Mouse (Mus musculus): Measurements from ENCODE around the gene Hist1h4b. TPM values are rescaled to one million over a fixed set of nuclear protein-coding genes. Genes with fewer than 3 reads are reported as not detected.
"Not testable (repeated sequence)": the region's sequence is repeated elsewhere in the genome, so short reads cannot be mapped to it uniquely, and the experiment has no call there.

Gene Hist1h4b
- total RNA-seq, 2 experiments from 2014 or later, result 115 to 122 TPM

- no peak for DNase-seq
Observed at GRCm38 (mm10) chr13:23757211-23757773, 479 bp downstream of the Hist1h4b start.

GRCm38 (mm10) chr13:23757921-23758320 is 1.1 kb downstream of the Hist1h4b start:
- no peak for DNase-seq

DNA sequence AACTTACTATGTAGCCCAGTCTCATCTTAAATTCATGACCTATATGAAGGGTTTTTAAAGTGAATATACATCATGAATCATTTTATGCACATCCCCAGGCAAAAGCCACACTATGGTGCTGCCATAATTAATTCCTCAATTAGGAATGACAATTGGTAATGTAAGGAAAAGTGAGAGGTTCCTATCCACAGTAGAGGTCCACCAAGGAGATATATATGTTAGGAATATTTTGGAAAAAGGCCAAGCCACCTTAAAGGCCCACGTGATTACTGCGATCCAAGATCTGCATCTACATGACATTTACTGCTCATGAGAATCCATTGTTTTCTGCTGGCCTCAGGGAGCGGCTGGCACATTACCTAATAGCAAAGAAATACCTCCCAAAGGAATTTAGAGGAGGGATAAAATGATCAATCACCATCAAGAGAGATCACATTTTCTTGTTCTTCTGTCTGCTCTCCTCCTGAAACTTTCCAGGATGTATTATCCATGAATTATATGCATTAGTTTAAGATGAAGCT is 2.5 kb downstream of the Hist1h4b start:
- DNase-seq, result no peak

DNA sequence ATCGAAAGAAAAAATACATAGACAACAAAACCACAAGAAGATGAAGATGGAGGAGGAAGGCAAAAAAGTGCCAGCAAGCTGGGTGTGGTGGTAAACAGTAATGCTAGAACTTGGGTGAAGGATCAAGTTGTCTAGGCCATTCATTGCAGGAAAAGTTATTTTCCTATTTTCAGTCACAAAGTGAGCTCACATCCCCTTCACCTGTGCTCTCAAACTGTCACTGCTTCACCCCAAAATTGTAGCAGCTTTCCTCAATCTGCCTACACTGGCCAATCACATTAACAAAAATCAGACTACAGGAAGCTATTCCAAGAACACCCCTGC is 3.1 kb downstream of the Hist1h4b start:
- DNase-seq, result no peak

DNA sequence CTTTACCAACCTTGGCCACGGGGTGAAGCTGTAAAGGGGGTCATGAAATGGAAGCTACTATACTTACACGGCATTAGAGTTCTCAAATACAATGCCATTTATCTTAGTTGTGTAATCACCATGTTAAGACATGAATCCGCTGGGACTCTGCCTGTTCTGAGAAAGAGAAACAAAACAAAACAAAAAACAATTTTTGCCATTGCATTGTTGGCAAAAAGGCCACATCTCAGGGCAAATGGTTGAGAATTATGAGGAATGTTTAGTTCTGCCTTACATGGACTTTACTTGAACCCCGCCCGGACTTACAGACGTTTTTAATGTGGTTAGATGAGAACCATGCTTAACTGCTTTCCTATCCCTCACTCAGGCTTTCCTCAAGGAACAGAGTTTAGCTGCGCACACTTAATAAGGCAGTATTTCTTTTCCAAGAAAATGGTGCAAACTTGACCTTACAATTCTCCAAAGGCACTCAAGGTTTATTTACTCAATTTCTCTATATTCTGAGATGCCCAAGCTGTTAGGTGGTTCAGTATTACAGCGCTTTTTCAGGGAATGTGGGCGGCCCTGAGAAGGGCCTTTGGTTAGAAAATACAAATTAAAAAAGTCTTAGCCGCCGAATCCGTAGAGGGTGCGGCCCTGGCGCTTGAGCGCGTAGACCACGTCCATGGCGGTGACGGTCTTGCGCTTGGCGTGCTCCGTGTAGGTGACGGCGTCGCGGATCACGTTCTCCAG is 3.6 kb downstream of the Hist1h4b start:
- DNase-seq, result no peak

DNA sequence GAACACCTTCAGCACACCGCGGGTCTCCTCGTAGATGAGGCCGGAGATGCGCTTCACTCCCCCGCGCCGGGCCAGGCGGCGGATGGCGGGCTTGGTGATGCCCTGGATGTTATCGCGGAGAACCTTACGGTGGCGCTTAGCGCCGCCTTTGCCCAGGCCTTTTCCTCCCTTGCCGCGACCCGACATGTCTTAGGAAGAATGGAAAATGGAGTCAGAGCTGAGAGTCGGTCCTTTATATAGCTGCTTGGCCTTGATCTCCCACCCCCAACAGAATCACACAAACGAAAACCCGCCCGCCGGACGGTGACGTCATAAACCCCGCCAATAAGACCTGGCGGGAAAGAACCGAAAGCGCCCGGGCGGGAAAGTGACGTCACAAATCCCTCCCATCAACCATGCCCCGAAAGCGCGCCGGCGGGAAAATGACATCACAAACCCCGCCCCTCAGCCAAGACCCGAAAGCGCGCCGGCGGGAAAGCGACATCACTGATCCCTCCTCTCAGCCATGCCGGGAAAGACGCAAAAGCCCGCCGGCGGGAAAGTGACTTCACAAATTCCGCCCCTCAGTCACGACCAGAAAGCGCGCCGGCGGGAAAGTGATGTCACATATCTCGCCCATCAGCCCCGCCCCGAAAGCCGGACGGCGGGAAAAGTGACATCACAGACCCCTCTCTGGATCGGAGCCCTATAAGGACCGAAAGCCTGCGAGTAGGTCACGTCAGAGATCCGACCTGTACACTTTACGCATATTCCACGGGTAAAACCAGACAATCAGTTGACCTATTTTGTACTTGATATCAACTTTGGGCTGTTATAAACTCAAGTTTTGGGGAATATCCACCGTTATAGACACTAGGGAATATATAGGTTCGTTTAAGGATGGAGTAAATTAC is 4.4 kb downstream of the Hist1h4b start, which contains the start of gene Hist1h4a:
Hist1h4a (minus strand) TSS at position 259 of the 893 bp plus-strand sequence.
- peak; percentile 98 for DNase-seq

DNA sequence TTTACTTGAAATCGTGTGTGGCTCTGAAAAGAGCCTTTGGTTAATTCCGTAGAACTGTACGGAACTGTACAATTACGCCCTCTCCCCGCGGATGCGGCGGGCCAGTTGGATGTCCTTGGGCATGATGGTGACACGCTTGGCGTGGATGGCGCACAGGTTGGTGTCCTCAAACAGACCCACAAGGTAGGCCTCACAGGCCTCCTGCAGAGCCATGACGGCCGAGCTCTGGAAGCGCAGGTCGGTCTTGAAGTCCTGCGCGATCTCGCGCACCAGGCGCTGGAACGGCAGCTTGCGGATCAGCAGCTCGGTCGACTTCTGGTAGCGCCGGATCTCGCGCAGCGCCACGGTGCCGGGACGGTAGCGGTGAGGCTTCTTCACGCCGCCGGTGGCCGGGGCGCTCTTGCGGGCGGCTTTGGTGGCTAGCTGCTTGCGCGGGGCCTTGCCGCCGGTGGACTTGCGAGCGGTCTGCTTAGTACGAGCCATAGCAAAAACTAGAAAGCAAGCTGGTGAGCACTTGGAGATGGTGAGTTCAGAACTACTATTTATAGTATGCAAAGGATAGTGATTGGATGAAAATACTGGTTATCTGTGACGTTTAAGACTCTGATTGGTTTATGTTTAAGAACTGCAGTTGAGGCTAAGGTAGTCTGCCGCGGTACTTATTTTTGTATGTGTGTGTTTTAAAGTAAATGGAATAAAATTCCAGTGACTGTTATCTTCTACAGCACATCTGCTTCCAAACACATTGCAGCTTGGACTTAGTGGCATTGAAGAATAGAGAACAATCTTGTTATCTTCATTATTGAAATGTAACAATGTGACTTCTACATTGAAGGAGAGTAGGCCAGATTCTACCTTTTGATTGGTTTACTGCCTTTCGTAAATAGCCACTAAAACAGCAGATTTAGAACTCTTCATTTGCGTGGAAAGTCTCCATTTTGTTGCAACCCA is 5.3 kb downstream of the Hist1h4b start, which contains the start of gene Hist1h3a:
Hist1h3a (minus strand) TSS at position 516 of the 951 bp plus-strand sequence.
- DNase-seq, result peak; percentile 56 to 67

DNA sequence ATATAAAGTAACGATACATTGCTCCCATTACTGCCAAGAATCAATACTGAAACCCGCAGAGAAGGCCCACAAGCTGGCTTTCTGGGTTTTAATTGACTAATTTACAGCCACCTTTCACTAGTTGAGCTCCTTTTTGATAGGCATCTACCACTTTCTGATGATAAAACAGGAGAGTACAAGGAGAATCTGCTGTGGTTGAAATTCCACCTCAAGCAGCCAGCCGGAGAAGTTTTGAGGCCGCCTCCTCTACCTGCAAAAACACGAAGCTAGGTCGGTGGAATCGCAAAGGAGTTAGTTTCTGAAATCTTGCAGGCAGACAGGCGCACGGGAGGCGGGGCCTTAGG is 6.4 kb downstream of the Hist1h4b start:
- DNase-seq, result no peak

GRCm38 (mm10) chr13:23763586-23764323 is 6.9 kb downstream of the Hist1h4b start, which contains the start of gene Hist1h1a:
TSS of gene Hist1h1a (plus strand) at chr13:23763666.
- peak; percentile 83 to 90 for DNase-seq

GRCm38 (mm10) chr13:23764324-23765171 is 7.7 kb downstream of the Hist1h4b start:
- no peak for DNase-seq

- no peak for DNase-seq
Observed at GRCm38 (mm10) chr13:23765172-23765513, 8.3 kb downstream of the Hist1h4b start.

DNA sequence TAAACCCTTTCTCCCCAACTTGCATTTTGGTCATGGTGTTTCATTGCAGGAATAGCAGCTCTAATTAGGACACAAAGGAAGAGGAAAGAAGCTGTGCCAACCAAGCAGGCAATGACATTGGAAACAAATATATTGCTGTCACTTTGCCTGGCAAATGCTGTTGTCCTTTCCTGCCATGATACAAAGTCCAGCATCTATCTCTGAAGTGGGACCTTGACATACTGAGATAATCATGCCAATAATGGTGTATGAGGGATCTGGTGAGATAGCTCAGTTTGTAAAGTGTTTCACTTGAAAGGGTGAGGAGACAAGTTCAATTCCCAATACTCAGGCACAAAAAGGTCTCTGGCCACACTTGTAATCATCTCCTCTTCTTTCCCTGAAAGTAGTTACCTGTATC is 10.0 kb downstream of the Hist1h4b start:
- DNase-seq, result peak in 1 of 2 experiments; percentile 17

- no peak for DNase-seq
Observed at GRCm38 (mm10) chr13:23768834-23769397, 12.1 kb downstream of the Hist1h4b start.

DNA sequence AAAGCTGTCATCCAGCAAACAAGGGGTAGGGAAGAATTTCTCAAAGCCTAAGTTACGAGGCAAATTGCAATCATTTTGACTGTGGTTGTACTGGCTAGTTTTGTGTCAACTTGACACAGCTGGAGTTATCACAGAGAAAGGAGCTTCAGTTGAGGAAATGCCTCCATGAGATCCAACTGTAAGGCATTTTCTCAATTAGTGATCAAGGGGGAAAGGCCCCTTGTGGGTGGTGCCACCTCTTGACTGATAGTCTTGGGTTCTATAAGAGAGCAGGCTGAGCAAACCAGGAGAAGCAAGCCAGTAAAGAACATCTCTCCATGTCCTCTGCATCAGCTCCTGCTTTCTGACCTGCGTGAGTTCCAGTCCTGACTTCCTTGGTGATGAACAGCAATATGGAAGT is 12.8 kb downstream of the Hist1h4b start, which contains the start of gene Trim38:
Trim38 (plus strand) TSS at position 301 of the 400 bp plus-strand sequence.
- not testable (repeated sequence) for DNase-seq

GRCm38 (mm10) chr13:23772561-23773313 is 15.9 kb downstream of the Hist1h4b start:
- DNase-seq, result peak; percentile 57 to 58

DNA sequence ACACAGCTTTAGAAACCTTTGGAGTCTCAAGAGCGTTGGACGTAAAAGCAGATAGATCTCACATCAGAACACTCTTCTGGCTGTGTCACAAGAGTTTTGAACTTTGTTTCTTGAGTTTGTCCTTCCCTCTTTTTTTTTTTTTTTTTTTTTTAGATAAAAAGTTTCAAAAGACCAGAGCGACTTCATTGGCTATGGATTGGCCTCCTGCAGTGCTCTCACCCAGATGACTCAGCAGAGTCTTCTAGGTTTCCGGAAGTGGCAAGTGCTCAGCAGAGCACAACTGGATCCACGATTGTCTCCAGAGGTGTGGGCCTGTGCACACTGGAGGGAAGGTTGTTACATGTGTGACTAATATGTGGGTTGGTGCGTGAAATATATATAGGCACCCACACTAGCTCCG is 21.5 kb downstream of the Hist1h4b start:
- no peak for DNase-seq

GRCm38 (mm10) chr13:23779025-23779424 is 22.2 kb downstream of the Hist1h4b start:
- no peak for DNase-seq

GRCm38 (mm10) chr13:23792520-23792919 is 35.7 kb downstream of the Hist1h4b start:
- peak; percentile 39 to 66 for DNase-seq

- no peak for DNase-seq
Observed at GRCm38 (mm10) chr13:23799405-23799804, 42.6 kb downstream of the Hist1h4b start.

Data from adrenal gland, postnatal 36 days (tissue).